Mouse (Mus musculus) cortical plate, adult 2 months (tissue): Measurements from ENCODE around the gene Rps6ka5. TPM values are rescaled to one million over a fixed set of nuclear protein-coding genes. Genes with fewer than 3 reads are reported as not detected.

ENCODE experiments used
- H3K27ac ChIP-seq: fragments of 200-500 bp; 2 replicates; pipeline ENCODE4 v1.5.1; 2012; ENCODE audit warnings: low read length, control low read depth, inconsistent platforms; ENCODE audit not compliant: insufficient read depth
- H3K4me1 ChIP-seq: fragments of 200-500 bp; 2 replicates; pipeline ENCODE4 v1.6.1; 2011; ENCODE audit warnings: low read length; ENCODE audit not compliant: control insufficient read depth, insufficient read depth
- H3K4me3 ChIP-seq: fragments of 200-500 bp; 2 replicates; pipeline ENCODE4 v1.5.1; 2011; ENCODE audit warnings: mild to moderate bottlenecking, low read length, control low read depth; ENCODE audit not compliant: insufficient read depth
- CTCF ChIP-seq: fragments of 200-500 bp; IDR thresholded peaks from 2 replicates; pipeline ENCODE4 v1.5.1; 2011; ENCODE audit warnings: mild to moderate bottlenecking, control low read depth, low read length; ENCODE audit not compliant: insufficient read depth; ENCODE audit errors: extremely low read depth
- POLR2A ChIP-seq: fragments of 200-500 bp; IDR thresholded peaks from 2 replicates; pipeline ENCODE4 v1.6.1; 2011; ENCODE audit warnings: mild to moderate bottlenecking, low read length, control low read depth; ENCODE audit not compliant: insufficient read depth; ENCODE audit errors: extremely low read depth
- polyA plus RNA-seq: library from polyadenylated mRNA; depleted of rRNA; stranded (reverse); fragments of >200 nt; gene quantifications from 2 replicates; pipeline ENCODE4 v1.2.3, GENCODE M21; 2012

The Rps6ka5 gene
- polyA plus RNA-seq, 1 experiment = 10.8 TPM

- TF ChIP-seq POLR2A = no peak
- TF ChIP-seq CTCF = no peak
- no peak overlapping the region for H3K4me3 ChIP-seq
- H3K27ac ChIP-seq = no peak overlapping the region
- peaks cover under 1% of the 10 kb centered on the region; the same call in 1 of the 2 replicates for H3K4me1 ChIP-seq
These were observed 30.6 kb upstream of the Rps6ka5 start for GRCm38 (mm10) chr12:100757427-100757826.

DNA sequence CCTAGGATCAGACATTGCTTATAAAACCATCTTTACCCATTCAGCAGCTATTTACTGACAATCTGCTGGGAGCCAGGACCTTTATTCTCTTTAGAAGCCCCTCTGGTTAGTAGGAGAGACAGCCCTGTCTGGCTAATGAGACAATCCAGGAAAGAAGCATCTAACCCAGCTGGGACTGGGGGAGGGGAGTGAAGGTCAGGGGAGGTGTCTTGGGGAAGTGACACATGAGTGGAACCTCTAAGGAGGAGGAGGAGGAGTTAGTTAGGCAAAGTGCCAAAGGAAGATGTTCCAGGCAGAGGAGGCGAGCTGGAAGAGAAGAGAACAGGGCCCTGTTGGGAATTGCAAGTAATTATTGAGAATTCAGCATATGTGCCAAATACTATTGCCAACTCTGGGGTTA lies 26.9 kb upstream of the Rps6ka5 start:
- TF ChIP-seq POLR2A (no peak), CTCF (no peak)
- Histone ChIP-seq H3K27ac (no peak overlapping the region), H3K4me3 (no peak overlapping the region), H3K4me1 (no peaks in the 10 kb centered on the region)

DNA sequence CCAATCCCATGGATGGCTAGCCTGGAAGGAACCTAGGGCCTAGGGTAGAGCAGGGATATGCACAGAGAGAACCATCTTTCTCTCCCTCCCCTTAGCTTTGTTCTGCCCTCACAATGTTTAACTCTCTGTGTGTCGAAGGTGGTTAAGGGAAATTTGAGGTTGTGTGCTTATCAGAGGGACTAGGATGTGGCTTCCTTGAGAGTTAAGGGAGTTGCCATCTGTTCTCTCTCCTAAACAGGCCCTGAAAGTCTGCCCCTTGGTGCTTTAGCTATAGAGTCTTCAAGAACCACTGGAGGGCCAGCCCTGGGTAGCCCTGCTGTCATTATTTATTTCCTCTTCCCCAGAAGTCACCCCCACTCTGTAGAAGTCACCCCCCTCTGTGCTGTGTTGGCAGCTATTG lies 26.2 kb upstream of the Rps6ka5 start:
- no peaks in the 10 kb centered on the region for H3K4me1 ChIP-seq
- H3K4me3 ChIP-seq = no peak overlapping the region
- H3K27ac ChIP-seq = no peak overlapping the region
- TF ChIP-seq POLR2A (no peak), CTCF (no peak)

DNA sequence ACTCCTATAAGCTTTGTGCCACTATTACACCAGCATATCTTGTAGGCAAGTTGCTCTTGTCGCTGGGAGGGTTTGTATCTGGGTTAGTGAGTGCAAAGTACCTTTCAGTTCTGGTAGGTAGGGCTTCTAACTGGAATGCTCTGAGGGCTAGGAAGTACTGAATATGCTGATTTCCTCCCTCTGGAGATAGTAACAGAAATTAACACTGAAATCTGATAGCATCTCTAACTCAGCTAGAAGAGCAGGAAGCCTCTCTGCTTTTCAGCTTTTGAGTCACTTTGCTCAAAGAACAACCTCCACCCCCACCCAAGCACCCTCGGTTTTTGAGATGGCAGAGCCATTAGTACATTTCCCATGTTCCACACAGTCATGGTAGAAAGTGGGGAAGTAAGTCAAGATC lies 15.7 kb upstream of the Rps6ka5 start:
- no peaks in the 10 kb centered on the region for H3K4me1 ChIP-seq
- no peak overlapping the region for H3K27ac ChIP-seq
- H3K4me3 ChIP-seq = no peak overlapping the region
- TF ChIP-seq POLR2A = no peak
- TF ChIP-seq CTCF = no peak

DNA sequence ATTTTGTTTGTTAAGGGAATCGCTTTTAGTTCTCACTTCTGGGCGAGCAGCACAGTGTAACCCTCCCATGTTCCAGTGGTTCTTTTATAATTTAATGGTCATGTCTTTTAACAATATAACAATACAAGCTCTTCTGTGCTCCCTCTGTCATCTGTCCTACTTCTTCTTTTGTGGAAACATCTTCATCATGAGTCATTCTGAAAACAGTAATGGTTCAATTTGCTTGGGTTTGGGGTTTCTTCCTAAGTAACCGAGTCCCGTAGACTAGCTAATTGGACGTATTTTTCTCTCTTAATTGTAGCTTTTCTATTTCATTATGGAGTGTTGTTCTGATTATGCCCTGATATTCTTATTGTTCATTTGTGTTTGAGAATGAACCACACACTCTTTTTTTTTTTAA lies 13.5 kb upstream of the Rps6ka5 start:
- TF ChIP-seq CTCF (no peak), POLR2A (no peak)
- no peak overlapping the region for H3K4me3 ChIP-seq

GRCm38 (mm10) chr12:100739011-100739570 lies 12.3 kb upstream of the Rps6ka5 start:
- TF ChIP-seq POLR2A (no peak), CTCF (no peak)
- Histone ChIP-seq H3K4me1 (no peaks in the 10 kb centered on the region; the same call in 1 of the 2 replicates), H3K4me3 (no peak overlapping the region), H3K27ac (no peak overlapping the region)

More for the DNA sequence above, 13.5 kb upstream of the Rps6ka5 start:
- Histone ChIP-seq H3K4me1 (no peaks in the 10 kb centered on the region), H3K27ac (no peak overlapping the region)

DNA sequence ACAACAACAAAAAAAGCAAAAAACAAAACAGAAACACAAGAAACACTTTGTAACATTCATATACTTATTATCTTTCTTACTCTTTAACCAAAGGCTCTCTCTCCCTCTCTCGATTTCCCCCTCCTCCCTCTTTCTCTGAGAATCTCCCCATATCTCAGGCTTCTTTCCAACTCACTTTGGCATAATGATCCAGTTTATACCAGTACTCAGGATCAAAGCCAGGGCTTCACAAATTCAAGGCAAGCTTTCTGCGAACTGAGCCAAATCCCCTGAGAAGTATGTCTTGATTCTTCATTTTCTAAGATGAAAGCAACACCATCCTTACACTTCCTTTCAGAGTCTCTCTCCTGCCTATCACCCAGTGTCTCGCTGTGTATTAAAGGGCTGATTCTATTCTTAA lies 11.7 kb upstream of the Rps6ka5 start:
- Histone ChIP-seq H3K27ac (no peak overlapping the region), H3K4me3 (no peak overlapping the region), H3K4me1 (no peaks in the 10 kb centered on the region; the same call in 1 of the 2 replicates)
- TF ChIP-seq POLR2A = no peak

DNA sequence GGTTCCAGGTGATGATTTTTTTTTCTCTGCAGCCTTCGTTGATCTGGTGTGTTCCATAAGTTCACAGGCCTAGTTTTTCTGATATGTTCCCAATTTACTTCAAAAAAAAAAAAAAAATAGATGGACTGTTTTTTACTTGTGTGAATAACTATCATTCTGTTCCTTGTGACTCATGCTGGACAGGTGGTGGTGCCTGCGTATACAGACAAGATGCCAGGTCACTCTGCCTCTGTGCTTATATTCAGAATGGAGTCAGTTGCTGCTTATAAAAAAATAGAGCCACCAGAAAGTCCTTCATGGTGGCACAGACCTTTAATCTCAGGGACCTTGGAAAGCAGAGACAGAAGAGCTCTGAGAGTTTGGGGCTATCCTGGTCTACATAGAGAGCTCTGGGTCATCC lies 8.8 kb upstream of the Rps6ka5 start:
- no peak overlapping the region for H3K4me3 ChIP-seq
- TF ChIP-seq CTCF (no peak), POLR2A (no peak)
- H3K27ac ChIP-seq = no peak overlapping the region
- H3K4me1 ChIP-seq = no peaks in the 10 kb centered on the region; the same call in 1 of the 2 replicates

- no peak for TF ChIP-seq POLR2A
- TF ChIP-seq CTCF = no peak
- Histone ChIP-seq H3K27ac (no peak overlapping the region), H3K4me3 (no peak overlapping the region)
These were observed 8.4 kb upstream of the Rps6ka5 start for GRCm38 (mm10) chr12:100735156-100735555.

GRCm38 (mm10) chr12:100728646-100729485 lies 2.1 kb upstream of the Rps6ka5 start:
- Histone ChIP-seq H3K4me3 (no peak overlapping the region), H3K27ac (no peak overlapping the region), H3K4me1 (no peaks in the 10 kb centered on the region)
- TF ChIP-seq CTCF = no peak

More at GRCm38 (mm10) chr12:100735156-100735555, 8.4 kb upstream of the Rps6ka5 start:
- no peaks in the 10 kb centered on the region; the same call in 1 of the 2 replicates for H3K4me1 ChIP-seq
